Mouse (Mus musculus) left cerebral cortex, adult 8-10 months (tissue): ENCODE data around the gene Zfp106. TPM values are rescaled to one million over a fixed set of nuclear protein-coding genes. Genes with fewer than 3 reads are reported as not detected.
A peak's percentile ranks its signal among the peaks of the same experiment; 100 is the strongest.
"Not testable (repeated sequence)": the region's sequence is repeated elsewhere in the genome, so short reads cannot be mapped to it uniquely, and the experiment has no call there.

Experiments
- DNase-seq, 2 experiments: peaks; one replicate each; pipeline ENCODE4 v3.0.0; 2022; ENCODE audit warnings: low spot score in 2 of 2
- total RNA-seq, 4 experiments: library from RNA; stranded (reverse); gene quantifications; 2 replicates each; pipeline ENCODE4 v1.2.4; 2022

Zfp106 gene
- total RNA-seq: 100 to 1,000 TPM; 163 to 184 (median 173) TPM

GRCm38 (mm10) chr2:120563235-120563990, at the start of gene Zfp106:
Gene Zfp106, minus strand, starts transcription at chr2:120563843.
- peak; percentile 63 to 83 for DNase-seq

- peak; percentile 87 to 92 for DNase-seq
Measured at GRCm38 (mm10) chr2:120608830-120609723, 45.4 kb upstream of the Zfp106 start, which contains the start of the genes Haus2 and Lrrc57. Gene Haus2, plus strand, starts transcription at chr2:120609383. Gene Lrrc57, minus strand, starts transcription at chr2:120609520.

- DNase-seq: peak in 1 of 2 experiments; percentile 50
Measured at GRCm38 (mm10) chr2:120606021-120606690, 42.5 kb upstream of the Zfp106 start.

DNA sequence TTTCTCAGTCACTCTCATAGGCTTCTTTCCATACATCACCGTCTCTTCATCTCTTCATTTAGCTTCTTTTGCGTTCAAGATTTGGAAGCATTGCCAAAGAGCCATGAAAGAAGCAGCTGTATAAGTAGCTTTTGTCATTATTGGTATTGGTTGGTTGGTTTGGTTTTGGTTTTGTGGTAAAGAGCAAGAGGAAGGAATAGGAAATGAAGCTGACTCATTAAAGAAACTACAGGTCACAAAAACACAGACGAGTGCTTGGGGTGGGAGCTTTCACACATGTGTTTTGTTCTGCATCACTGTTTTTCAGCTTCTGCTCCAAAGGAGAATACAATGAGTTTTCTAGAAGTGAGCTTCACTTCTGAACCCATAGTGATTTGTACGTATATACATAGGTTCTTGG, 35.9 kb upstream of the Zfp106 start:
- DNase-seq: no peak

GRCm38 (mm10) chr2:120597734-120598133, 34.1 kb upstream of the Zfp106 start:
- DNase-seq: no peak

GRCm38 (mm10) chr2:120592227-120592626, 28.6 kb upstream of the Zfp106 start:
- DNase-seq: no peak

GRCm38 (mm10) chr2:120589759-120590158, 26.1 kb upstream of the Zfp106 start:
- DNase-seq: peak in 1 of 2 experiments; percentile 81

- DNase-seq: no peak
Measured at GRCm38 (mm10) chr2:120578286-120578685, 14.6 kb upstream of the Zfp106 start.

DNA sequence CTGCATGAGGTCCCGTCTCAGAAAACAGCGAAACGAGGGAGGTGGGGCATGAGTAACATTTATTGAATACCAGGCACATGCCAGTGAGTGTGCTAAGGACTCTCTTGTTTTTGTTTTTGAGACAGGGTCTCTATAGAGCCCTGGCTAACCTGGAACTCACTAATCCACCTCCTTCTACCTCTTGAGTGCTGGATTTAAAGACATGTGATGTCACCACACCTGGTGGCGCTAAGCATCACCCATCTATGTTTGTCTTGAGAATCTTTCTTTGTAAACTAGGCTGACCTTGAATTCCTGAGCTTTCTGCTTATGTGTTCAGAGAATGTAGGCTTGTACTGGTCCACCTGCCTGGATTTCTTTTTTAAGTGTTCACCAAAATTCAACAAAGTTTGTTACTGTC, 14.2 kb upstream of the Zfp106 start:
- no peak for DNase-seq

DNA sequence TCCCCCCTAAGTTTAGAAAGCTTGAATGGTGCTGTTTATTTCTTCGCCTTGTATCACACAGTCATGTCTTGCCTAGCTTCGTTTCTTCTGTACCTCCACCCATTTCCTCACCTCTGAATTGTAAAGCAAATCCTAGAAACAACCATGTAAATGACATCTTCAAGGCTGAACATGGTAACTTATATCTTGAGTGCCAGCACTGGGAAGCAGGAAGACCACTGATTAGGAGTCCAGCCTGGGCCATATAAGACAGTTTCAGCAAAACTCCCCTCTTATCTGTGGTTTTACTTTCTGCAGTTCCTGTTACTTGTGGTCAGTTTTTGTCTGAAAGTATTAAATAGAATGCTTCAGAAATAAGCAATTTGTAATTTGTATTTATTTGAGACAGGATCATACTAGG, 12.3 kb upstream of the Zfp106 start:
- no peak for DNase-seq

- DNase-seq: no peak
Measured at GRCm38 (mm10) chr2:120575121-120575520, 11.5 kb upstream of the Zfp106 start.

- DNase-seq: not testable (repeated sequence)
Measured at GRCm38 (mm10) chr2:120572161-120572560, 8.5 kb upstream of the Zfp106 start.

DNA sequence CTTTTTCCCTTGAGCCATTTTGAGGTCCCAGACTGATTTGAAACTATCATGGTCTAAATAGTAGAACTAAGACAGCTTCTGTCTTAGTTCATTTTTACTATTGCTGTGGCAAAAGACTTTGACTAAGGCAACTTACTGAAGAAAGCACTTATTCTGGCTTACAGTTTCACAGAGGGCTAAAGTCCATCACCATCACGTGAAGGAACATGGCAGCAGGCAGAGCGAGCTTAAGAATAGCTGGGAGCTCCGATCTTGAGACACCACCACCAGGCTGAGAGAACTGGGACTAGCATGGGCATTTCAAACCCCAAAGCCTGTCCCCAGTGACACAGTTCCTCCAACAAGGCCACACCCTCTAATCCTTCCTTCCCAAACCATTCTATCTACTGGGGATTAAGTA, 7.4 kb upstream of the Zfp106 start:
- no peak for DNase-seq

DNA sequence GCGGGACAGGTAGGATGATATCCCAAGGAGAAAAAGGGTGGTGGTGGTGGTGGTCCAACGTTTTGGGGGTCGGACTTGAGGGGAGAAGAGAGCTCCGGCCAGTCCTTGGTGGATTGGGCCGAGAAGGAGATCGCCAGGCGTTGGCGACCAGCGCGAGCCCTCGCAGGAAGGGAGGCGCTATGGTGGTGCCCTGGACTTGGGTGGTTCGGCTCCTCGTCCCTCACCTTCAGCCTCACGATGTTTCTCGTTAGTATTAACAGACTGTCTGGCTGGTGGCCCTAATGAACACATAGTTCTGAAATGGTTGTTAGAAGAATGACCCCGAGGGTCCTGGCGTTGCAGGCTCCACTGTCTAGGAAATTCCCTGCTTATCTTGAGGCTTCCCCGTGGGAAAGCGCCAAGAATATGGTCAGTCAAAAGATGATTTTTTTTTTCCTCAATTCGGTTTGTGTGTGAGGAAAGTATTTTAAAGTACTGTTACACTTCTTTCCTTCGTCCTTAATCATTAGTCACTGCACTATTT, 4.2 kb upstream of the Zfp106 start:
- DNase-seq: no peak

GRCm38 (mm10) chr2:120566886-120567797, 3.5 kb upstream of the Zfp106 start, which contains the start of gene Snap23:
Gene Snap23, plus strand, starts transcription at chr2:120567671.
- peak; percentile 85 to 92 for DNase-seq

DNA sequence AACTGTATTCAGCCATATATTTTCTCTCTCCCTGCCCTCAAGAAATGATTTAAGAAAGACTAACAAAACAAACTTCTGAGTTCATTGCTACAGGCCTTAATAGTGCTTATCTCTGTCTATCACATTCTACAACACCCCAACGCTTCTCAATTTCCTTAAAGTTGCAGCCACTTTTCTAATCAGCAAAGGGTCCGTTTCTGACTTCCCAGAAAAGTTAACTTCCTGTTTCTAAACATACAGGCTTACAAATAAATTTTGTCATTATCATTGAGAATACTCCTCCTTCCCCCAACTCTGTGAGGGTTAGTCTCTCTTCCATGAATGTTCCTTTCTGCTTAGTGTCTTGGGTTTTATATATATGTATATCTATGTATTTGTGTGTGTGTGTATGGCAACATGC, 1.7 kb upstream of the Zfp106 start:
- DNase-seq: no peak

- not testable (repeated sequence) for DNase-seq
Measured at GRCm38 (mm10) chr2:120564548-120565188, 1.0 kb upstream of the Zfp106 start.

GRCm38 (mm10) chr2:120562859-120563234, 796 bp downstream of the Zfp106 start:
- no peak for DNase-seq

GRCm38 (mm10) chr2:120561524-120561923, 2.1 kb downstream of the Zfp106 start:
- no peak for DNase-seq

DNA sequence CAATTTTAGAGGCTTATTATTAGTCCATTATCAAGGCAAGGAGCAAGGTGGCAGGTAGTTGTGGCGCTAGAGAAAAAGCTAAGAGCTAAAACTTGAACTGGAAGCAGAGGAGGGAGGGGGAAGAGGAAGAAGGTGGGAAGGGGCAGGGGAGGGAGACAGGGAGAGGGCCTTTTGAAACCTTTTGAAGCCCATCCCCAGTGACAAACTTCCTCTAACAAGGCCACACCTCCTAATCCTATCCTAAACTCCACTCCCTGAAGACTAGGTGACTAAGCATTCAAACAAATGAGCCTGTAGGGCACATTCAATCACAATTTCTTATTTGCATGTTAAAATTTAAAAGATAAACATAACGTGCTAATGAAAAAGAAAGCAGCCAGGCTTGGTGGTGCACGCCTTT, 4.8 kb downstream of the Zfp106 start:
- DNase-seq: no peak
